Mouse (Mus musculus) telencephalon, adult 2 months (tissue): ENCODE results near the gene Zfp507.

Source experiments
- DNase-seq: peaks from one replicate; pipeline ENCODE4 v3.0.0-alpha.2; 2011; ENCODE audit warnings: low read depth, low spot score

Gene Zfp507

GRCm38 (mm10) chr7:35782252-35782651, 20.6 kb downstream of the Zfp507 start:
- no peak for DNase-seq

GRCm38 (mm10) chr7:35774127-35774526, 28.7 kb downstream of the Zfp507 start:
- DNase-seq = no peak

- DNase-seq = no peak
Observed at GRCm38 (mm10) chr7:35772347-35772746, 30.5 kb downstream of the Zfp507 start.

- DNase-seq = no peak
Observed at GRCm38 (mm10) chr7:35771106-35771505, 31.7 kb downstream of the Zfp507 start.

- DNase-seq = no peak
Observed at GRCm38 (mm10) chr7:35770122-35770521, 32.7 kb downstream of the Zfp507 start.

GRCm38 (mm10) chr7:35764461-35764860, 38.3 kb downstream of the Zfp507 start:
- no peak for DNase-seq

GRCm38 (mm10) chr7:35761801-35762200, 41.0 kb downstream of the Zfp507 start:
- no peak for DNase-seq

GRCm38 (mm10) chr7:35759602-35760001, 43.2 kb downstream of the Zfp507 start:
- DNase-seq = no peak

- DNase-seq = peak; percentile 55
Observed at GRCm38 (mm10) chr7:35756510-35757440, 46.0 kb downstream of the Zfp507 start.

GRCm38 (mm10) chr7:35754886-35755168, 48.0 kb downstream of the Zfp507 start:
- no peak for DNase-seq

- no peak for DNase-seq
Observed at GRCm38 (mm10) chr7:35754033-35754885, 48.5 kb downstream of the Zfp507 start, which contains the start of gene Dpy19l3. TSS of gene Dpy19l3 (minus strand) at chr7:35754454.

GRCm38 (mm10) chr7:35753319-35754032, 49.3 kb downstream of the Zfp507 start:
- DNase-seq = peak; percentile 68

GRCm38 (mm10) chr7:35750873-35751272, 51.9 kb downstream of the Zfp507 start:
- no peak for DNase-seq

GRCm38 (mm10) chr7:35747397-35747964, 55.3 kb downstream of the Zfp507 start:
- DNase-seq = no peak

- DNase-seq = no peak
Observed at GRCm38 (mm10) chr7:35746686-35747396, 56.0 kb downstream of the Zfp507 start.

- no peak for DNase-seq
Observed at GRCm38 (mm10) chr7:35745281-35745702, 57.5 kb downstream of the Zfp507 start.

GRCm38 (mm10) chr7:35744771-35745170, 58.0 kb downstream of the Zfp507 start:
- DNase-seq = peak; percentile 92

- DNase-seq = no peak
Observed at GRCm38 (mm10) chr7:35742310-35742709, 60.5 kb downstream of the Zfp507 start.

- DNase-seq = no peak
Observed at GRCm38 (mm10) chr7:35741858-35742257, 60.9 kb downstream of the Zfp507 start.

- no peak for DNase-seq
Observed at GRCm38 (mm10) chr7:35740489-35741230, 62.1 kb downstream of the Zfp507 start.
